Mouse (Mus musculus) embryonic facial prominence, embryonic 13.5 days (tissue): ENCODE data around the gene B430305J03Rik. TPM values are rescaled to one million over a fixed set of nuclear protein-coding genes. Genes with fewer than 3 reads are reported as not detected.

ENCODE experiments used
- ATAC-seq: fragments of 200-750 bp; cut with Nextera tagmentation; 2 replicates; pipeline ENCODE4 v1.8.0; 2017; ENCODE audit warnings: low read depth; ENCODE audit not compliant: insufficient number of reproducible peaks, insufficient read depth, low FRiP score, low TSS enrichment
- H3K27ac ChIP-seq: fragments of 300-500 bp; sonication (generic); 2 replicates; pipeline ENCODE4 v1.5.1; 2015; ENCODE audit warnings: moderate library complexity, mild to moderate bottlenecking, inconsistent platforms
- H3K27me3 ChIP-seq: fragments of 300-500 bp; sonication (generic); 2 replicates; pipeline ENCODE4 v1.6.1; 2015; ENCODE audit warnings: mild to moderate bottlenecking, inconsistent platforms
- H3K36me3 ChIP-seq: fragments of 300-500 bp; sonication (generic); 2 replicates; pipeline ENCODE4 v1.6.1; 2015; ENCODE audit warnings: mild to moderate bottlenecking, inconsistent platforms
- H3K4me1 ChIP-seq: fragments of 300-500 bp; sonication (generic); 2 replicates; pipeline ENCODE4 v1.6.1; 2015; ENCODE audit warnings: inconsistent platforms
- H3K4me2 ChIP-seq: fragments of 300-500 bp; sonication (generic); 2 replicates; pipeline ENCODE4 v1.6.1; 2015; ENCODE audit warnings: moderate library complexity, mild to moderate bottlenecking, inconsistent platforms
- H3K4me3 ChIP-seq: fragments of 300-500 bp; sonication (generic); 2 replicates; pipeline ENCODE4 v1.5.1; 2015; ENCODE audit warnings: mild to moderate bottlenecking, inconsistent platforms
- H3K9ac ChIP-seq: fragments of 300-500 bp; sonication (generic); 2 replicates; pipeline ENCODE4 v1.6.1; 2015; ENCODE audit warnings: mild to moderate bottlenecking, inconsistent platforms
- H3K9me3 ChIP-seq: fragments of 300-500 bp; sonication (generic); 2 replicates; pipeline ENCODE4 v1.6.1; 2016; ENCODE audit warnings: inconsistent platforms
- WGBS: fragments of 180-500 bp; shearing (Covaris S2); methylation state at CpG from one replicate; pipeline ENCODE4 v1.1.7; 2015; ENCODE audit warnings: mixed read lengths; 5-methylcytosine and 5-hydroxymethylcytosine counted together
- polyA plus RNA-seq: library from polyadenylated mRNA; unstranded; fragments of >200 nt; fragmentation: Nextera tagmentation; extraction: Ambion mirVana; gene quantifications from 2 replicates; pipeline ENCODE4 v1.2.1, GENCODE M21; 2015

The B430305J03Rik gene
- polyA plus RNA-seq: not detected in 2 replicates

DNA sequence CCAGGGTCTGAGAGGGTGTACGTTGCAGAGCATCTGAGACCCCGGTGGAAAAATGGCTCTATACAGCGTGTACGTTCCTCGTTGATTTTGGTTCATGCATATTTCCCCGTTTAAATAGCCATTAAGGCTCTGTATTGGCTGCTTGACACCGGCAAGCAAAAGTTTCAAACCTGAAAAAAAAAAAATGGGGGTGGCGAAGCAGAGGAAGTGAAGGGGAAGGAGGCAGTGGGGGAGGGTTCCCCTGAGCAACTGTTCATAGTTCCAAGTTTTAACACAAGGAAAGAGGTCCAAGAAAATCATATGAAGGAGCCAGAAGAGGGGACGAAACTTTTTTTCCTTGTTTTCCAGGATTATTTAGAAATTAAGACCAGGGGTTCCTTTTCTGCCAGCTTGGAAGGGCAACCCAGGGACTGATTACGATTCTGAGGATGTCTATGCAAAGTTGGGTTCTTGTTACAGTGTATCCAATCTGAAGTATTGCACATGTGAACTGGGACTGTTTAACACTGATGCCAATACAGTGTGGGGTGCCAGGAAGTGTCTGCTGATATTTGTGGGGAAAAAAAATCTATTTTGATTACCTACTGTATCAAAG lies at the start of gene B430305J03Rik:
Gene B430305J03Rik, minus strand, starts transcription at position 173 of the 595 bp plus-strand sequence.
- Histone ChIP-seq H3K4me3 (peak within 1 kb of the TSS; percentile 89), H3K27ac (peak within 1 kb of the TSS; percentile 96), H3K36me3 (peaks cover 9% of the 10 kb centered on the region; the same call in 1 of the 2 replicates), H3K4me1 (peaks cover 20% of the 10 kb centered on the region), H3K27me3 (no peaks in the 10 kb centered on the region), H3K9ac (peak within 1 kb of the TSS; percentile 92), H3K4me2 (peak within 1 kb of the TSS; percentile 86), H3K9me3 (no peaks in the 10 kb centered on the region)
- no peak for ATAC-seq
- under 1% methylated on average over 10 of the region's 10 CpGs for WGBS

DNA sequence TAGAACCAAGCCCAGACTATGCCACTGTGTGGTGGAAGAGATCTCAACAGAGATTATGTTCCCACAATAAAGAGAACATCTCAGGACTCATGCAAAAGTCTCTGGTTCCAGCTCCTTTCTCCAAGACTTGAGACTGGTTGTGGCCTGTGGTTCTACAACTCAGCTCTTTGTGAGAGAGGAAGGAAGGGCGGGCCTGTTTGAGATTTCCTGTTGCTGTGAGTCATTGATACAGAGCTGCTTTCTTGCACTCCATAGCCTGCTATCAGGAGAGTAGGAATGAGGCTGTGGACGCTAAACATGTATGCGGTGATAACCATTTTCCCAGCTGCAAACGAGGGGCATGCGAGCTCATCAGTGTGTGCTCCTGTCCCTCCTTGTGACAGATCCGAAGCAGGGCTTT lies 43.9 kb upstream of the B430305J03Rik start:
- Histone ChIP-seq H3K9ac (no peak overlapping the region), H3K27me3 (no peaks in the 10 kb centered on the region), H3K36me3 (no peaks in the 10 kb centered on the region), H3K27ac (no peak overlapping the region), H3K4me3 (no peak overlapping the region), H3K9me3 (no peaks in the 10 kb centered on the region), H3K4me2 (no peak overlapping the region), H3K4me1 (no peaks in the 10 kb centered on the region)
- WGBS: 80% methylated on average over 6 of the region's 6 CpGs
- ATAC-seq: no peak

DNA sequence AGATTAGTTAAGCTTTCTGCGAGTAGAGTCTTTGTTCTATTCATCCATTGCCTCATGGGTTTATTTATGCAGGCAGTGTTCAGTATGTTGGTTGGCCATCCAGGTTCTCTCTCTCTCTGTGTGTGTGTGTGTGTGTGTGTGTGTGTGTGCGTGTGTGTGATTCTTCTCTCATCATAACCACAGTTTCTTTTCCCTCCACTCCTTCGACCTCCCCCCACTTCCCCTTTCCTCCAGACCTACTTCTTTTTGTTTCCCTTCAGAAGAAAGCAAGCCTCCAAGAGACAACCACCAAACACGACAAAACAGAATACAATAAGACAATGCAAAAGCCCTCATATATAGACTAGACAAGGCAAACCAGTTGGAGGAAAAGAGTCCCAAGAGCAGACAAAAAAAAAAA lies 41.2 kb upstream of the B430305J03Rik start:
- Histone ChIP-seq H3K9ac (no peak overlapping the region), H3K4me2 (no peak overlapping the region), H3K27ac (no peak overlapping the region), H3K9me3 (no peaks in the 10 kb centered on the region), H3K36me3 (no peaks in the 10 kb centered on the region), H3K27me3 (no peaks in the 10 kb centered on the region), H3K4me1 (no peaks in the 10 kb centered on the region), H3K4me3 (no peak overlapping the region)
- ATAC-seq: no peak
- 77% methylated on average over 4 of the region's 4 CpGs for WGBS

DNA sequence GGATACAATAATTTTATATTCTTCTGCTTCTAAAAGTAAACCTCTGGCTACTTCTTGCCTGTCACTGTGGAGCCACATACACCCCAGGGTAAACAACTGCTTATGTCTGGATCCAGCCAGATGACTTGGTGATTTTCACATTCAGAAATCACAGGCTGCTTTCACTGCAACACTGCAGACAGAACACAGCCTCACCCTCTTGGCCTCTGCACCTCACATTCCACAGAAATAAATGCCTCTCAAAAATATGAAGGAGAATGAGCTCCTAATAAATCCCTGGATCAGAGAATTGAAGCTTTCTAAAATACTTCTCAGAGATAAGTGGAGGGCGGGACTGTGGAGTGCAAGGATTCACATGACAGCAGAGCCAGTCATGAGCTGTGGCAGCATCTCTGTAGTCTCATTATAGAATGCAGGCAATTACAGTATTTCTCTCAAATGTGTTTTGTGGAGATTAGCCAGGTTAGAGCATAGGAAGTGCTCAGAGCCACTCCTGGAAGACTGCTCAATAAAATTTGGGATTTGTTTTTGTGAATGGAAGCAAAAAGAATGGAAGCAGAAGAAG lies 35.2 kb upstream of the B430305J03Rik start:
- no peak overlapping the region for H3K4me2 ChIP-seq
- 0 out of 2 replicates have a peak, but pooled peaks cover 3% of the 10 kb centered on the region for H3K4me1 ChIP-seq
- H3K36me3 ChIP-seq: no peaks in the 10 kb centered on the region
- no peak overlapping the region for H3K9ac ChIP-seq
- 35% methylated on average over 1 of the region's 1 CpGs for WGBS
- no peak for ATAC-seq
- H3K27me3 ChIP-seq: no peaks in the 10 kb centered on the region
- no peak overlapping the region for H3K27ac ChIP-seq
- no peaks in the 10 kb centered on the region for H3K9me3 ChIP-seq
- no peak overlapping the region for H3K4me3 ChIP-seq

DNA sequence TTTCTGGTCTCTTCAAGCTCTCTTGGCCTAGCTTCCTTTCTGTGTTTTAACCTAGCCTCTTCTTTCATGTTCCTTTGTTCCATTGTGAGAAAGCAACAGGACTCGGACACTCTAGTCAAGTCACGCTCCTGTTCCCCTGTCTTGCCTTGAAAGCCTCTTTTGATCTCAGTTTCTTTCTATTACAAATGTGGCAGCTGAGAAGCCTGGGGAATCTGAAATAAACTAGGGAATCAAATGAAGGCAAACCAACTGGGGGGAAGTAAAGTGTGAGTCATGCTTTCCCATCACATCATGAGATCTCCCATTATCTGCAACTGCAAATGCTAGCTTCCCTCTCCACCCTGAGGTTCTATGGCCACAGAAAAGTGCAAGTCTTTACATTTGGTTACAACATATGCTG lies 31.0 kb upstream of the B430305J03Rik start:
- Histone ChIP-seq H3K9me3 (no peaks in the 10 kb centered on the region), H3K27ac (no peak overlapping the region), H3K4me3 (no peak overlapping the region), H3K36me3 (no peaks in the 10 kb centered on the region), H3K27me3 (no peaks in the 10 kb centered on the region), H3K4me1 (0 out of 2 replicates have a peak, but pooled peaks cover 3% of the 10 kb centered on the region), H3K4me2 (no peak overlapping the region), H3K9ac (no peak overlapping the region)
- 53% methylated on average over 2 of the region's 2 CpGs for WGBS
- no peak for ATAC-seq

DNA sequence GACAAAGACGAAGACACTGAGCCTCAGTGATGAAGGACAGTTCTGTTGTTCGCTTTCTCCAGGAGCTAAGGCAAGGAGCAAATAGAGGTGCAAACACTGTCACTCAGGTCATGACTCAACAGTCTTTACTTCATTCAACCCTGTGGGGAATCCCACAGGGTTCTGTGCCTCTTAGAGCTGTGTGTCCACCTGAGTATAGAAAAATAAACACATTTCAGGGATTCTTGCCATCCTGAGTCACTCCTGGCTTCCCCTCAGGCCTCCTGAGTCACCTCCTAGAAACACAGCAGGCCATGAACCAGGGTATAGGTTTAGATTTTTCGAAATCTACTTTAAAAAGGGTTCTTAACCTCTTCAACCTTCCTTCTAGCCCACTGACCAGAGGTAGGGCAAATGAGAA lies 29.6 kb upstream of the B430305J03Rik start:
- H3K9ac ChIP-seq: no peak overlapping the region
- 84% methylated on average over 3 of the region's 3 CpGs for WGBS
- no peak overlapping the region for H3K4me3 ChIP-seq
- H3K36me3 ChIP-seq: no peaks in the 10 kb centered on the region
- no peaks in the 10 kb centered on the region for H3K4me1 ChIP-seq
- no peak for ATAC-seq
- no peak overlapping the region for H3K4me2 ChIP-seq
- no peaks in the 10 kb centered on the region for H3K27me3 ChIP-seq
- no peak overlapping the region for H3K27ac ChIP-seq
- no peaks in the 10 kb centered on the region for H3K9me3 ChIP-seq

DNA sequence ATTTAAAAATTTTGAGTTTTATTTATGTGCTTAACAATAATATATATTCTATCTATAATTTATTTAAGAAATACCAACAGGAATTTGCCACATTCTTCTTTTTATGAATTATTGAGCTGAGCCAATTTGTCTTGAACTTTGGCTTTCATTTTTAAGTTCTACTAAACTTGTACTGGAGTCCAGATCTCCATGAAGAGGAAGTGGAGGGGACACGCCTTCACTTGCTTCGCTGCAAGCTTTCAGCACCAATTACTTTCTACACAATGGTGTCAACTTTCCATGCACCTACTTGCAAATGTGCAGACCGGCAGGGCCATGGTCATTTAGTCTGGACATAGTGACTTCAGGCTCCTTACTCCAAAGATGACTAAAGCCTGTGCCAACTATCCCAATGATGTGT lies 27.8 kb upstream of the B430305J03Rik start:
- no peaks in the 10 kb centered on the region for H3K36me3 ChIP-seq
- H3K4me1 ChIP-seq: no peaks in the 10 kb centered on the region
- no peak for ATAC-seq
- WGBS: 56% methylated on average over 3 of the region's 3 CpGs
- H3K9ac ChIP-seq: no peak overlapping the region
- H3K9me3 ChIP-seq: no peaks in the 10 kb centered on the region
- no peak overlapping the region for H3K4me3 ChIP-seq
- no peaks in the 10 kb centered on the region for H3K27me3 ChIP-seq
- H3K27ac ChIP-seq: no peak overlapping the region
- H3K4me2 ChIP-seq: no peak overlapping the region

DNA sequence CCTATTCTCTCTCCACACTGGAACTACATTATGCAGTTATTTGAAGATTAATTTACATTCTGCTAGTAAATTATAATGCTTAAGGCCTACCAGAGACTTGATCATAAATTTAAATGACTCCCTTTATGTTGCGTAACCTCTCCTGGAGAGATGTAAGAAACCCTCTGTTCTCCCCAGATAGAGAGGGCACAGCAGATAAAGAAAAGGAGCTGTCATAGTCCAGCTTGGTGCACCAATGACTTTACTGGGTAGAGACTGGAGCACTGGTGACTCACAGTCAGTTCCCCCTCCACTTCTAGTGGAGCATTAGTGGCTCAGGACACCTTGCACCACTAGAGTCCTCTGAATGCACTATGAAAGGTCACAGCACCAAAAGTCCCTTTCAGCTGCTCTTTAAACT lies 27.1 kb upstream of the B430305J03Rik start:
- Histone ChIP-seq H3K27me3 (no peaks in the 10 kb centered on the region), H3K27ac (no peak overlapping the region), H3K4me1 (no peaks in the 10 kb centered on the region), H3K9me3 (no peaks in the 10 kb centered on the region), H3K4me2 (no peak overlapping the region), H3K36me3 (no peaks in the 10 kb centered on the region), H3K9ac (no peak overlapping the region), H3K4me3 (no peak overlapping the region)
- 96% methylated on average over 1 of the region's 1 CpGs for WGBS
- no peak for ATAC-seq

DNA sequence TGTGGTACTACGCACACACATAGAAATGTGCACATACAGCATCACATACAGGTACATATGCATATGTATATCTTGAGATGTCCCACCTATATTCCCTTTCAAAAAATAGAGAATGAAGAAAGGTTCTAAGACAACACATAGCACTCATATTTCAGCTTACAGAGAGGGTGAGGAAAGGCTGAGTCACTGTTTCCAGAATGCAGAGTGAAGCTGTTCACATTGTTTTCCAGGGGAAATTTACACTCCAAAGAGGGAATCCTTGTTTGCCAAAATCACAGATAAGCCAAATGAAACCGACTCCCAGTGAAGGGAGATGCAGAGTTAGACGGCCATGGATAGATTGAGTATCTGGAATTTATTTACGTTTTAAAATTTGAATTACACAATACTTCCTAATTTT lies 25.8 kb upstream of the B430305J03Rik start:
- H3K27me3 ChIP-seq: no peaks in the 10 kb centered on the region
- H3K4me1 ChIP-seq: no peaks in the 10 kb centered on the region
- no peak overlapping the region for H3K9ac ChIP-seq
- H3K4me3 ChIP-seq: no peak overlapping the region
- WGBS: 71% methylated on average over 4 of the region's 4 CpGs
- ATAC-seq: no peak
- no peaks in the 10 kb centered on the region for H3K36me3 ChIP-seq
- H3K9me3 ChIP-seq: no peaks in the 10 kb centered on the region
- H3K27ac ChIP-seq: no peak overlapping the region
- no peak overlapping the region for H3K4me2 ChIP-seq

DNA sequence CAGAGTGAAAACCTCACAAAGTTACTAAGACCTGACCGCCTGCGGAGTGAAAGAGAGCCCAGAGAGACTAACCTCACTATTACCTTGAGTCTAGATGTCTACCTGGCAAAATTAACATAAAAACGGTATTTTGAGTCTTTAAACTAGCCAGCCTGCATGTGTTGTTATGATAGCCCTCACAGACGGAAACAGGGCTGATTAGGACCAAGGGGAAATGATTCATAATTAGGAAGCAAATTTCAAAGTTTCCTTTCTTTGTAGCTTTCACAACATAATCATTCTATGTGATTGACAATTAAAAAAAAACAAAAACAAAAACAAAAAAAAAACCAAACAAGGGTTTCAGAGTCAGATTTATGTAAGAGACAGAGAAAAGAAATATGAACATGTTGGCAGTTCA lies 20.6 kb upstream of the B430305J03Rik start:
- H3K4me1 ChIP-seq: no peaks in the 10 kb centered on the region

DNA sequence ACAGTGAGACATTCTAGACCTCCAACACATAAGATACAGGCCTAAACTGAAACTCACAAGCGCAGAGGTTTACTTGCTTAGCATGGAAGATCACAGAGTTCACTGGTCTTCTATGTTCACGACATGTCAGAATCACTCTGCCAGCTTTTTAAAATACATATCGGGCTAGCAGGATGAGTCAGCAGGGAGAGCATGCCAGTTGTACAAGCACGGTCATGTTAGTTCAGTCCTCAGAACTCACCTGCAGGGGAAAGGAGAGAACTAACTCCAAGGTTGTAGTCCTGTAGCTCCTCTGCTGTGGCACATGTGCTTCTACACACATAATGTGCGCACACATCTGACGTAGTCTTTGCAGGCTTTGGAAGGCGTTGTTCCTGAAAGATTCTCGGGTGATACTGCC lies 10.2 kb upstream of the B430305J03Rik start:
- no peak overlapping the region for H3K9ac ChIP-seq
- H3K4me2 ChIP-seq: no peak overlapping the region
- no peak for ATAC-seq
- no peaks in the 10 kb centered on the region for H3K9me3 ChIP-seq
- H3K4me3 ChIP-seq: no peak overlapping the region
- 90% methylated on average over 8 of the region's 8 CpGs for WGBS
- H3K4me1 ChIP-seq: no peaks in the 10 kb centered on the region
- no peaks in the 10 kb centered on the region for H3K27me3 ChIP-seq
- no peaks in the 10 kb centered on the region; the same call in 1 of the 2 replicates for H3K36me3 ChIP-seq
- no peak overlapping the region for H3K27ac ChIP-seq

More for the DNA sequence above, 20.6 kb upstream of the B430305J03Rik start:
- WGBS: 69% methylated on average over 4 of the region's 4 CpGs
- H3K36me3 ChIP-seq: no peaks in the 10 kb centered on the region
- no peaks in the 10 kb centered on the region for H3K27me3 ChIP-seq
- ATAC-seq: no peak
- no peak overlapping the region for H3K9ac ChIP-seq
- H3K9me3 ChIP-seq: no peaks in the 10 kb centered on the region
- no peak overlapping the region for H3K4me3 ChIP-seq
- H3K4me2 ChIP-seq: no peak overlapping the region
- no peak overlapping the region for H3K27ac ChIP-seq

DNA sequence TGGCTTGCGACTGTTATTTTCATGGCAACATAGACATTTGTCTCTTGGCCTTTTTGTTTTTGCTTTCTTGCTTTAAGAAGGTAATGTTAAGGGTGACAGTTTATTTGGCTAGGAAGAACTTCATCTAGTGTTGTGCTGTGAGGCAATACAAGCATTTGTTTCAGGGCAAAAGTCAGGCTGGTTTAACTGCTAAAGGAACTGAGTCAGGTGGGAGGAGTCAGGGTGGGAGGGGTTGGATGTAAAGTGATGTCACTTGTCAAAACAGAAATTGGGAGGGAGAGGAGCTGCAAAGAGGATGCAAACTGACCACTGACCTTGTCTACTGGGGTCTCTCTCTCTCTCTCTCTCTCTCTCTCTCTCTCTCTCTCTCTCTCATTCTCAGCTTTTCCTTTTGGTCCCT lies 2.7 kb upstream of the B430305J03Rik start:
- no peak overlapping the region for H3K4me3 ChIP-seq
- H3K27ac ChIP-seq: no peak overlapping the region
- H3K27me3 ChIP-seq: no peaks in the 10 kb centered on the region
- WGBS: 96% methylated on average over 1 of the region's 1 CpGs
- no peak overlapping the region for H3K9ac ChIP-seq
- 0 out of 2 replicates have a peak overlapping the region, but pooled peaks have one; percentile 2 for H3K4me2 ChIP-seq
- H3K36me3 ChIP-seq: peaks cover 9% of the 10 kb centered on the region; the same call in 1 of the 2 replicates
- no peak for ATAC-seq
- H3K4me1 ChIP-seq: peaks cover 14% of the 10 kb centered on the region
- H3K9me3 ChIP-seq: no peaks in the 10 kb centered on the region
